Mouse (Mus musculus) frontal cortex, postnatal 25 days (tissue): ENCODE data around the gene Adprhl1.

Experiments used
- DNase-seq, 2 experiments: peaks; one replicate each; pipeline ENCODE4 v3.0.0; 2022; ENCODE audit warnings: low spot score in 2 of 2

Adprhl1 gene

GRCm38 (mm10) chr8:13197493-13197892 is 56.5 kb downstream of the Adprhl1 start:
- no peak for DNase-seq

DNA sequence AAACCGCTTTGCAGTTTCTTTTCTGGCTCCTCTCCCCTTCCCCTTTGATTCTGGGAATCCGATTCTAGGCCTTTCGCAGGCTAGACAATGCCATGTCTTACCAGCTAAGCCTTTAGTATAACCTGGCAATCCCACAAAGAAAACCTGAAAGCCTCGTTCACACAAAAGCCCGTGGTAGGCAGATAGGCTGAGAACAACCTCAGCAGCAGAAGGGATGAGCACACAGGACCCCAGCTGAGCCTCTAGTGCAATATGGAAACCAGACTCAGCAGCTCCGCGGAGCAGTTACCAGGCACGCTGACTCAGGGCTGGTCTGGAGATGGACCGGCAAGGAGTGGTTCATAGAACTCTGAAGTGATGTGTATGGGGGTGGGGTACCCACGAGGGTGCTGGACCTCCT is 59.1 kb downstream of the Adprhl1 start:
- no peak for DNase-seq

DNA sequence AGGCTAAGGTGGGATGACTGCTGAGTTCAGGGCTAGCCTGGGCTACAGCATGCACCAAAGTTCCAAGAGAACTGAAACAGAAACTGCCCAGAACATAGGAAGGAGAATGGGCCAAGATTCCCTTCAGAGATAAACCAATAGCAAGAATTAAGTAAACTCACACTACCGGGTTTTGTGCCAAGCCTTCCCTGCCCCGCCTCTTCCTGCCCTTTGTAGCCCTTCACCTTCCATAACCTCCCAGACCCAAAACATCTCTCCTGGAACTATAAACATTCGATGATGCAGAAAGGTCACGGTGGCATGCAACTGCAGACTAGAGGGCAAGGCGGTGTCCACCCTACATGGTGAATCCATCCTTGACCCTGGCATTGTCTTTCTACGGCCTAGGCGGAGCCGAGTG is 63.7 kb downstream of the Adprhl1 start:
- no peak for DNase-seq

- no peak for DNase-seq
These were observed 65.1 kb downstream of the Adprhl1 start for GRCm38 (mm10) chr8:13188857-13189256.

- no peak for DNase-seq
These were observed 65.9 kb downstream of the Adprhl1 start for GRCm38 (mm10) chr8:13188052-13188555.

GRCm38 (mm10) chr8:13187638-13188037 is 66.3 kb downstream of the Adprhl1 start:
- no peak for DNase-seq

DNA sequence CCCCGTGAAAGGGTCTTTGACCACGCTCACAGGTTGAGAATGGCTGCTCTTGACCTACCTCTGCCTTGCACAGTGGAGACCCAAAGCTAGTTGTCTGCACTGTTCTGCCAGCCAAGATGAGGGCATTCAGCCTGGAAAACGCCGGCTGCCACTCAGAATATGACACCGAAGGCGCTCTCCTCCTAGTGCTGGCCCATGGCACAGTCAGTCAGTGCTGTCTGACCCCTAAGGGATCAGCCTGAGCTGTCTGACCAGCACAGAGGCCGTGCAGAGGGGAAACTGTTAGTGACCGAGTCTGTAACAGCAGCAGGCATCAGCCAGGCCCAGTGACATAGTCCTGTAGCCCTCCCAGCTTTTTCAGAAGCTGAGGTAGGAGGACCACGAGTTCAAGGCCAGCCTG is 66.7 kb downstream of the Adprhl1 start:
- no peak for DNase-seq

DNA sequence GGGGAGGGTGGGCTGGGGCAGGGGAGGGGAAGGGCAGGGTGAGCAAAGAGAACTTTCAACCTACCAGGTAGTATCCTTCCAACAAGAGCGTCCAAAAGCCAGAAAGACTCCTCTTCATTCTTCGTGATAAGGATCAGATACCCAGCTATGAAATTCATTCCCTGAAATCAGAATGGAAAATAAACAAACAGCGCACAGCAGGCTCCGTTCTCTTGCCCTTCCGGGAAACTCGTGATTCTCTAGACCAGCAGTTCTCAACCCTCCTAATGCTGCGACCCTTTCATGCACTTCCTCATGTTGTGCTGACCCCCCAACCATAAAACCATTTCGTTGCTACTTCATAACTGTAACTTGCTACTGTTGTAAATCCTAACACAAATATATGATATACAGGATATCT is 67.1 kb downstream of the Adprhl1 start:
- no peak for DNase-seq

- DNase-seq = no peak
These were observed 72.3 kb downstream of the Adprhl1 start for GRCm38 (mm10) chr8:13181691-13181976.

GRCm38 (mm10) chr8:13180911-13181690 is 72.9 kb downstream of the Adprhl1 start:
- DNase-seq = no peak

GRCm38 (mm10) chr8:13180408-13180807 is 73.6 kb downstream of the Adprhl1 start:
- no peak for DNase-seq

DNA sequence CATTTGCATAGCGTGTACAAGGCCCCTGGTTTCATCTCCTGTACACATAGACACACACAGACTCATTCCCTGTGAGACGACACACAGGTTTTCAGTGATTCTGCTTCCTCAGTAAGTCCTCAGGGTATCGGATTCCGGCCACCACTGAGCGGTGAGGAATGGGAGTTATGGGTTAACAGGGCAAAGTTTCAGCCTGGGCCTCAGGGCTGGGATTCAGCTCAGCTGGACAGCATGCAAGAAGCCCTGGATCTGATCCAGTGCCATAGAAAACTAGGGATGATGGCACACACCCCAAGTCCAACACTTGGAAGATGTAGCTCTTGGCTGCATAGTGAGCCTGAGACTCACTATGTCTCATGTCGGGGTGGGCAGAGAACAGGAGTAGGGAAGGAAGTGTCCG is 74.0 kb downstream of the Adprhl1 start:
- DNase-seq = no peak

DNA sequence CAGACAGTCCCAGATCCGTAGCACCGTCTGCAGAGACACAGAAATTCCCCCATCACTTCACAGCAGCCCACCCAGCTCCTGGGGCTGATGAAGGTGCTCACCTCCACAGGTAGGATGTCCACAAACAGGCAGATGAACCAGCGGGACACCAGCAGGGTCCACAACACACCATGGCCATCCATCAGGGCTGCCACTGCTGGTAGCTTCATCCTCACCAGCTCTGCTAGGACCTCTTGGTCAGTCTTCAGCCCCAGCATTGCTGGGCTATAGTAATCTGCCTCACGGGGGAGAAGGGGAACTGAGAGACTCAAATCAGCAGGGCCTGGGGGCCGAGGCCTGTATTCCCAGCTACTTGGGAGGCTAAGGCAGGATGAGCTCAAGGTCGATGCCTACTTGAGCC is 74.5 kb downstream of the Adprhl1 start:
- DNase-seq = no peak

GRCm38 (mm10) chr8:13178137-13178536 is 75.8 kb downstream of the Adprhl1 start:
- no peak for DNase-seq

DNA sequence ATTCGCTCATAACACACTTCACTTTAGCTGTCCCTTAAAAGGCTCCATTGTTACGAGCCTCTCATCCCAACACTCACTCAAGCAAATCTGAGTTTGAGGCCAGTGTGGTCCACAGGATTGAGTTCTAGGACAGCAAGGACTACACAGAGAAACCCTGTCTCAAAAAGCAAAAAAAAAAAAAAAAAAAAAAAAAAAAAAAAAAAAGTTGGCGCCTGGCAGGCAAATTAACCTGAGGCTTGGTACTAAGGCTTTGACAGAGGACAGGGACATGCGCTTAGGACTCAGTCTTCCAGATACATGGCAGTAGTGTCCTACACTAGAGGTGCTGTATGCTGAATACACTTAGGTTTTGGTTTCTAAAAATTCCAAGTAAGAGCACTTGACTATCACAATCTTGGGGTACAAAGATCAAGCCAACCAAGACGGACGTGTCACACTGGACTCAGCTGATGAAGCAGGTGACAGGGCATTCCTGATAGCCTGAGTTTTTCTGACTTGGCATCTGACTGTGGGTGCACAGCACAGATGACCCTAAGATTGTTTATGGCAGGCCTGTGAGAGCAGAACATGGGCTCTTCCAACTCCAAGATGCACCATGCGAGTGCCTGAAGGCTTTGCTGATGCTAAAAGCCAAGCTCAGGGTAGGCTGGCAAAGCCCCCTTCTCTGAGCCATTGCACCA is 76.6 kb downstream of the Adprhl1 start:
- DNase-seq = no peak

DNA sequence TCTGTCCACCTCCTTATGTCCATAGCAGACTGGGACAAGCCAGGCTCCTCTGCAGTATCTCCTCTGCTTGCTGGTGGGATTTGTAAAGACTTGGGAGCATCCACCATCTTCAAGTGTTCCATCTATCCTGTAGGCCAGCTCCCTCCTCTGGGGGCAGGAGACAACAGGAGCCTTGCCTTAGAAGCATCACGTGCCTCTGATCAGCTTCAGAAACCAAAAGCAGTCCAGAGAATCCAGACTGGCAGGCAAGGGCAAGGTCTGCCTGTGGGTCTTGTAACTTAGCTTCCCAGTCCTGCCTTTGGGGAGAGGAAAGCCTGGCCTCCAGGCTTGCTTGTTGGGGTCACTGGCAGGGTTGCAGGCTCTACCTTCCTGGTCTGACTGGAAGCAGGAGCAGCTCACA is 78.3 kb downstream of the Adprhl1 start:
- DNase-seq = no peak

DNA sequence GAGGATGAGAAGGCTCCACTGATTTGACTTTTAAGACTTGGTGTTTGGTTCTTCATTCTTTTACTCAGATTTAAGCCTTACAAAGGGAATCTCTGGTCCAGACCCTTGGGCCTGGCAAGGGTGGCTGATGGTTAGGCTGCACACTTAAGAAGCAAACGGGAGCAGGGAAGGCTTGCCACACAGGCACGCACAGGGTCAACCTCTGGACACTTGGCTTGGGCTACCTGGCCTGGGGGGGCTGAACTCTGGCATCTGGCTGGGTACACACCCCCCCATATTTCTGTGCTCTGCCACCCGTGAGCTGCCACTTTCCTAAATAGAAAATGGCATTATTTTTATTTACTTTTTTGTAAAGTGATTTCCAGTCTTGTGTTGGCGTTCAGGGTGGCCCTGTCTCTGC is 79.2 kb downstream of the Adprhl1 start:
- DNase-seq = no peak

- DNase-seq = no peak
These were observed 79.7 kb downstream of the Adprhl1 start for GRCm38 (mm10) chr8:13174305-13174704.
